In the genomic region with DNA sequence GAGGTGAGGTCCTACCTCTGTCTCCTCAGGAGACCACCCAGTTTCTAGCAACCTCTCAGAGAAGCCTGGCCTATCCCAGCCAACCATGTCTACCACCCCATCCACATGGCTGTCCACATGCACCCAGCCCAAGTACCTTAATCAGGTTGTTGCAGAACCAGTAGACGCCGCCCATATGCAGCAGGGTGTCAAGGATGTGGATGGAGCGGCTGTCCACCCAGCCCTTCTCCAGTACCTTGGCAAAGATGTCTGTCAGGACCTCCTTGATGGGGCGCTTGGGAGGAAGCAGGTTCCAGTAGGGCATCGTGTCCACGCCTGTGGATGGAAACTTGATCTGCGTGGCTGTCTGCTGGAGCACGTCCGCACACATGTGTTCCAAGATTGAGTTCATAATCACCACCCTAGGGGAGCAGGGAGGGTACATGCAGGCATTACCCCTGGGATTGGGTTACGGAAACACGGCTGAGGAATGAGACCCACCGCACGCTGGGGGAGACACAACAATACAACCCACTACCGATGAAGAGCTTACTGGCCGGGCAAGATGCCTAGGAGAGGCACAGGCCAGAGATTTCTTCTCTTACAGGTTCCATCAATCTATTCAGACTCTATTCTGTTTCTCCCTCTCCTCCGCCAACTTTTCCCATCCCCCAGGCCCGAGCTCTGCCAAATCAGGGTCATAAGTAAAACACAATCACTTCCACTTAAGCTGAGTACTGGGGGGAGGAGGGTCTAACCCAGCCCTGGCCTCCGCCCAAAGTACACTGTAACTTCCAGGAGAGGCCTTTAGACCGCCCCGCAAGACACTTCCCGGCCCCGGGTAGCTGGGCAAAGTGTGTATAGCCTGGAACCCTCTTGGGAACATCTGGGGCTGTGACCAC, we compare ENCODE assay signal across 10 mouse cellular contexts. TPM values are rescaled to one million over a fixed set of nuclear protein-coding genes. Genes with fewer than 3 reads are reported as not detected.
DNase-seq lines count a peak whose midpoint lies in the region; ATAC-seq and TF ChIP-seq lines count a peak whose summit lies in the region.
"Had no signal": no experiment of that assay in that cellular context is flagged by ENCODE, and none has a peak within 500 bp of the region (broad histone marks: within the 10 kb centered on the region; RNA-seq: fewer than 3 reads in every experiment).

No protein-coding gene starts in this region.

- H3K4me2 ChIP-seq in intestine, embryonic 15.5 days (replicated peaks) = peak overlapping the region; percentile 24

- ATAC-seq in intestine, embryonic 15.5 days = 0 out of 2 replicates have a peak, but pooled peaks have one; percentile 18
- no peak for ATAC-seq in megakaryocyte, adult 5-6 weeks (ENCODE audit: poor library complexity, severe bottlenecking)

- H3K9ac ChIP-seq in intestine, embryonic 15.5 days = no peak overlapping the region

- H3K4me3 ChIP-seq in cerebellum, adult 2 months (replicated peaks; ENCODE audit: insufficient read depth, low read depth, low read length) = no peak overlapping the region
- no peak overlapping the region for H3K4me3 ChIP-seq in intestine, embryonic 15.5 days (replicated peaks)

- no peaks in the 10 kb centered on the region for H3K9me3 ChIP-seq in intestine, embryonic 15.5 days

- no peak overlapping the region for H3K27ac ChIP-seq in cerebellum, adult 2 months (ENCODE audit: insufficient read depth, low read length)
- peak overlapping the region; percentile 74; the same call in 1 of the 2 replicates for H3K27ac ChIP-seq in intestine, embryonic 15.5 days

- no peak for TF ChIP-seq POLR2A in cerebellum, adult 2 months (IDR thresholded peaks at IDR 0.05; ENCODE audit: borderline replicate concordance, insufficient read depth, low read length)

- WGBS in cerebellum, adult 2 months = 85% methylated on average over 22 of the region's 22 CpGs
- WGBS in intestine, embryonic 15.5 days = 78% methylated on average over 22 of the region's 22 CpGs

- no peak for TF ChIP-seq CTCF in cerebellum, adult 2 months (IDR thresholded peaks at IDR 0.05; ENCODE audit: borderline replicate concordance, insufficient read depth, low read depth, low read length)

- peak; percentile 32 for DNase-seq in cerebellum, adult 9-11 months
- DNase-seq in cerebellum, adult 2 months = no peak
- DNase-seq in MN1 (ENCODE audit: low spot score) = peak; percentile 53
- peak; percentile 82 to 87 for DNase-seq in lung, adult 18-20 months
- no peak for DNase-seq in left cerebral cortex, adult 11 months (ENCODE audit: low spot score)
- DNase-seq in spleen, adult 18-20 months = no peak

- H3K27me3 ChIP-seq in cerebellum, adult 2 months (ENCODE audit: control insufficient read depth, insufficient read depth, low read length) = no peaks in the 10 kb centered on the region
- no peaks in the 10 kb centered on the region for H3K27me3 ChIP-seq in intestine, embryonic 15.5 days (replicated peaks)

- H3K4me1 ChIP-seq in cerebellum, adult 2 months (ENCODE audit: control insufficient read depth, insufficient read depth, low read length) = peaks cover under 1% of the 10 kb centered on the region; the same call in 1 of the 2 replicates
- peaks cover 25% of the 10 kb centered on the region for H3K4me1 ChIP-seq in intestine, embryonic 15.5 days (replicated peaks)

- peaks cover 31% of the 10 kb centered on the region for H3K36me3 ChIP-seq in intestine, embryonic 15.5 days

RNA-seq across cellular contexts. Expression of a gene that starts 6.6 kb away (rescaled TPM):
- not detected in 2 replicates for polyA plus RNA-seq in cerebellum, adult 2 months (2012; rRNA removed)
- not detected in 2 replicates for polyA plus RNA-seq in intestine, embryonic 15.5 days (2015; fragmentation: Nextera tagmentation; extraction: Ambion mirVana)
- not detected in 2 replicates for total RNA-seq in megakaryocyte, adult 5-6 weeks (2015)
- total RNA-seq in megakaryocyte, adult 5-6 weeks (2017) = not detected in 2 replicates
- polyA plus RNA-seq: large intestine, adult 2 months; neural tube, embryonic 11.5 days had no signal

RNA-seq across cellular contexts. Expression of a gene that starts 21.6 kb away (rescaled TPM):
- polyA plus RNA-seq in cerebellum, adult 2 months (2012; rRNA removed) = 105 and 108 TPM in 2 replicates
- polyA plus RNA-seq in intestine, embryonic 15.5 days (2015; fragmentation: Nextera tagmentation; extraction: Ambion mirVana) = 39.6 and 42.5 TPM in 2 replicates
- total RNA-seq in megakaryocyte, adult 5-6 weeks (2015) = 17.9 and 21.5 TPM in 2 replicates
- 22.6 and 31.3 TPM in 2 replicates for total RNA-seq in megakaryocyte, adult 5-6 weeks (2017)

RNA-seq across cellular contexts. Expression of a gene that starts 25.3 kb away (rescaled TPM):
- polyA plus RNA-seq in cerebellum, adult 2 months (2012; rRNA removed) = 205 and 207 TPM in 2 replicates
- polyA plus RNA-seq in intestine, embryonic 15.5 days (2015; fragmentation: Nextera tagmentation; extraction: Ambion mirVana) = 195 and 202 TPM in 2 replicates
- 21.7 and 22.6 TPM in 2 replicates for total RNA-seq in megakaryocyte, adult 5-6 weeks (2015)
- 34.6 and 43.1 TPM in 2 replicates for total RNA-seq in megakaryocyte, adult 5-6 weeks (2017)

RNA-seq across cellular contexts. Expression of a gene that starts 32.8 kb away (rescaled TPM):
- 439 and 447 TPM in 2 replicates for polyA plus RNA-seq in cerebellum, adult 2 months (2012; rRNA removed)
- 42.7 and 45.5 TPM in 2 replicates for polyA plus RNA-seq in intestine, embryonic 15.5 days (2015; fragmentation: Nextera tagmentation; extraction: Ambion mirVana)
- total RNA-seq in megakaryocyte, adult 5-6 weeks (2015) = 10.0 and 11.6 TPM in 2 replicates
- 8.0 and 9.0 TPM in 2 replicates for total RNA-seq in megakaryocyte, adult 5-6 weeks (2017)

RNA-seq across cellular contexts. Expression of a gene that starts 43.5 kb away (rescaled TPM):
- 0.13 and 0.28 TPM in 2 replicates for polyA plus RNA-seq in cerebellum, adult 2 months (2012; rRNA removed)
- polyA plus RNA-seq in intestine, embryonic 15.5 days (2015; fragmentation: Nextera tagmentation; extraction: Ambion mirVana) = 0.10 TPM in 1 of 2 replicates, not detected in the other
- total RNA-seq in megakaryocyte, adult 5-6 weeks (2015) = 0.25 TPM in 1 of 2 replicates, not detected in the other
- total RNA-seq in megakaryocyte, adult 5-6 weeks (2017) = not detected in 2 replicates
- polyA plus RNA-seq: neural tube, embryonic 11.5 days had no signal

Comparison
In these comparisons a context has a peak if more than half of its experiments do, and no peak if none do; other contexts are left out.
1. DNase-seq: peak in cerebellum, adult 9-11 months (single experiment), MN1 (single experiment) and lung, adult 18-20 months (2 of 2); none in cerebellum, adult 2 months (0 of 2), left cerebral cortex, adult 11 months (single experiment) and spleen, adult 18-20 months (0 of 2).